ENCODE assay signal across 1 mouse cellular context in genomic region chr4:120986446-120986845, GRCm38 (mm10).
A peak's percentile ranks its signal among the peaks of the same experiment; 100 is the strongest.
TF ChIP-seq lines count a peak whose summit lies in the region.

No protein-coding gene starts in this region.

TF ChIP-seq in CH12.LX, 34 proteins besides CTCF, POLR2A, EP300 and RAD21 (continued from another document):
- TF ChIP-seq SMC3 (IDR thresholded peaks at IDR 0.05; ENCODE audit: low read depth, low read length) (peak; percentile 93), MXI1 (IDR thresholded peaks at IDR 0.05; ENCODE audit: low read depth, low read length) (no peak), POLR2AphosphoS2 (IDR thresholded peaks at IDR 0.05; ENCODE audit: low read depth, low read length) (no peak), NRF1 (IDR thresholded peaks at IDR 0.05; ENCODE audit: low read depth, low read length) (peak; percentile 62), PAX5 (IDR thresholded peaks at IDR 0.05; ENCODE audit: low read length) (no peak), MAX (IDR thresholded peaks at IDR 0.05; ENCODE audit: low read length) (no peak), E2F4 (IDR thresholded peaks at IDR 0.05; ENCODE audit: insufficient replicate concordance, low read depth, low read length) (no peak), CHD2 (IDR thresholded peaks at IDR 0.05; ENCODE audit: low read length) (no peak), ETS1 (conservative IDR thresholded peaks at IDR 0.05; ENCODE audit: low read depth, low read length) (no peak), JUND (conservative IDR thresholded peaks at IDR 0.05; ENCODE audit: low read depth, low read length) (0 out of 2 replicates have a peak, but pooled peaks have one; percentile 22), IRF4 (IDR thresholded peaks at IDR 0.05; ENCODE audit: low read depth, low read length) (0 out of 2 replicates have a peak, but pooled peaks have one; percentile 20), KAT2A (IDR thresholded peaks at IDR 0.05; ENCODE audit: insufficient replicate concordance, low read length) (no peak), MAZ (IDR thresholded peaks at IDR 0.05; ENCODE audit: low read depth, low read length) (no peak), TCF12 (IDR thresholded peaks at IDR 0.05; ENCODE audit: low read depth, low read length) (no peak), USF1 (IDR thresholded peaks at IDR 0.05; ENCODE audit: low read depth, low read length) (no peak), MYC (IDR thresholded peaks at IDR 0.05; ENCODE audit: low read depth, low read length) (peak; percentile 66; the same call in 1 of the 2 replicates), ZNF384 (IDR thresholded peaks at IDR 0.05; ENCODE audit: low read depth, low read length) (no peak), JUN (IDR thresholded peaks at IDR 0.05; ENCODE audit: insufficient read depth, low read depth, low read length) (no peak)
